Mouse (Mus musculus) testis, adult 2 months (tissue): ENCODE data around the gene Cpm.

Source experiments
- CTCF ChIP-seq: fragments of 200-500 bp; IDR thresholded peaks from 2 replicates; pipeline ENCODE4 v1.5.1; 2012; ENCODE audit warnings: low read depth, mild to moderate bottlenecking, inconsistent platforms, low read length, moderate library complexity; ENCODE audit not compliant: control insufficient read depth, insufficient read depth, insufficient replicate concordance
- POLR2A ChIP-seq: fragments of 200-500 bp; IDR thresholded peaks from 2 replicates; pipeline ENCODE4 v1.6.1; 2012; ENCODE audit warnings: low read depth, mild to moderate bottlenecking, inconsistent platforms, low read length, moderate library complexity; ENCODE audit not compliant: control insufficient read depth

GRCm38 (mm10) chr10:117666361-117666760, 37.1 kb downstream of the Cpm start:
- no peak for TF ChIP-seq CTCF
- no peak for TF ChIP-seq POLR2A
